Mouse (Mus musculus) brain, embryonic 14.5 days (tissue): ENCODE measurements around the gene Cst13. TPM values are rescaled to one million over a fixed set of nuclear protein-coding genes. Genes with fewer than 3 reads are reported as not detected.

Experiments used
- DNase-seq: peaks from one replicate; pipeline ENCODE4 v3.0.0-alpha.2; 2011; ENCODE audit warnings: low read depth
- CTCF ChIP-seq: fragments of 200-500 bp; IDR thresholded peaks from 2 replicates; pipeline ENCODE4 v1.5.1; 2012; ENCODE audit warnings: inconsistent platforms, mild to moderate bottlenecking, moderate library complexity, borderline replicate concordance; ENCODE audit not compliant: insufficient read depth, insufficient read length; ENCODE audit errors: extremely low read depth
- POLR2A ChIP-seq: fragments of 200-500 bp; IDR thresholded peaks from 2 replicates; pipeline ENCODE4 v1.6.1; 2012; ENCODE audit warnings: mild to moderate bottlenecking, inconsistent platforms, borderline replicate concordance; ENCODE audit not compliant: poor library complexity, insufficient read depth, insufficient read length, severe bottlenecking; ENCODE audit errors: extremely low read depth
- polyA plus RNA-seq: library from polyadenylated mRNA; depleted of rRNA; stranded (reverse); fragments of >200 nt; gene quantifications from 2 replicates; pipeline ENCODE4 v1.2.3, GENCODE M21; 2012

Gene Cst13
- polyA plus RNA-seq, 1 experiment = not detected

GRCm38 (mm10) chr2:148851116-148851906 lies 31.4 kb downstream of the Cst13 start:
- DNase-seq = peak; percentile 81
- TF ChIP-seq POLR2A (no peak), CTCF (peak; percentile 69)

DNA sequence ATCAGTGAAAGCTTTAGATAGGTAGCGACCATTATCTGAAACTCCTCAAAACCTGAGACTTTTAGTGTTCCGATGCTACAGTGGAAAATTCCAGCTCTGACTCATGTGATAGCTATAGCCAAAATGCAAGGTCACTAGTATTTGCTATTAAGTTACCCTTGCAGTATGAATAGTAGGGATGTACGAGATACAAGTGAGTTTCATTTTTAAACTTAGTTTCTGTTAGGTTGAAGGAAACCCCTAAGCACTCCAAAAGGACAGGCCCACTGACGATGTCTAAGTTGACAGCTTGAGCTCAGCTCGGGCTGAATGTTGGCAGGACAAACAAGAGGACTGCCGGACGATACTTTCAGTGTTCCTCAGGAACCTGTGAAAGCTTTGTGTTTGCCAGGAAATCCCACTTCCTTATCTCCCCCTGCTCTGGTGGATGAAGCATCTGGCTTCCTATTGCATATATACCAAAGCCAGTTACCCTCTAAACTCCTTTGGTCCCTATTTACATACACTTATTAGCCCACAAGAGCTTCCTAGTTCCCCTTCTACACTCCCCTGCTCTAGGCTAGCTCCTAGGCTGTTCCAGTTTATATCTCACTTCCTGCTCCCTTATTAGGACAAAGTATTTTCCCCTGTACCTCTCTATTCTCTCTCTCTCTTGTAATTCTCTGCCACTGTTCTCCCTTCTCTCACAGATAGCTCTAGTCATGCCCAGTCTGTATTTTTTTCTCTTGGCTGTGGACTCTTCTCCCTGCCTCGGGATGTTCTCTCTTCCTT lies 36.9 kb downstream of the Cst13 start:
- no peak for DNase-seq
- TF ChIP-seq POLR2A (no peak), CTCF (no peak)

GRCm38 (mm10) chr2:148857506-148857905 lies 37.6 kb downstream of the Cst13 start:
- peak; percentile 9 for DNase-seq

GRCm38 (mm10) chr2:148860993-148861392 lies 41.1 kb downstream of the Cst13 start:
- TF ChIP-seq POLR2A (no peak), CTCF (no peak)
- no peak for DNase-seq

More at GRCm38 (mm10) chr2:148857506-148857905, 37.6 kb downstream of the Cst13 start:
- TF ChIP-seq POLR2A = no peak

- TF ChIP-seq POLR2A = no peak
- TF ChIP-seq CTCF = no peak
- DNase-seq = no peak
These were observed 41.8 kb downstream of the Cst13 start for GRCm38 (mm10) chr2:148861693-148862092.

DNA sequence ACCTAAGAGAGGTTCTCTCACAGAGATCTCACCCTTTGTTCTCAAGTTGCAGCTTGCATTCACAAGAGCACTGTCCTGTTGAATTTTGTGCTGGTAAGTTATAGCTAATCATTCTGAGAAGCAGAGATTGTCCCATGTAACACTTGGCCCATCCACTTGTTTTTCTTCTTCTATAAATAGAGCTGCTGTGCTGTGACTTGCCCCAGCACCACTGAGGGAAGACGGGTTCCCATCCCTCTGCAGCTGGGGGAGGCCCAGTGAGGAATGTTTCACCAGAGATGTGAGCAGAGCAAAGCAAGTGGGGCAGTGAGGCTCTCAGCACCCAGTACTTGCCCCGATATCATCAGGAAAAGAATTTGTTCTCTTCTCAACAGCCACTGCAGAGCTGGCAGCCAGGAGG lies 45.1 kb downstream of the Cst13 start, which contains the start of gene 9230104L09Rik:
Gene 9230104L09Rik, minus strand, starts transcription at position 73 of the 400 bp plus-strand sequence.
- TF ChIP-seq POLR2A (no peak), CTCF (no peak)
- no peak for DNase-seq

DNA sequence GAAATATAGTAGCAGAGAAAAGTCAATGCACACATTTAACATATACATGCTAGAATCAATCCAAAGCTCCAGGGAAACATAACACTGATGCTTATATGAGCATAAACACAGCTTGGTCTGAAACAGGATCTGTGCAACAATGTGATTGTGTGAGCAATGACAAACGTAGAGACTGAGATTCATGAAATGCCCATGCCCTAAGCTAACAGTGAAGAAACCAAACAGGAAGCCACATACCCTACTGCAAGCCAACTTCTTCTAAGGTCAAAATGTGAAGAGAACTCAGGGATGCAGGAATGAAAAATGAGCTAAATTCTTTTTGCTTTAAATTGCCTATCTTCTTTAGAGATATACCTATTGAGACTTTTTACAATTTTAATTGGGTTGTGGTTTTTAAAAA lies 49.1 kb downstream of the Cst13 start:
- TF ChIP-seq POLR2A (no peak), CTCF (no peak)
- no peak for DNase-seq

- no peak for TF ChIP-seq CTCF
- no peak for TF ChIP-seq POLR2A
- DNase-seq = no peak
These were observed 50.6 kb downstream of the Cst13 start for GRCm38 (mm10) chr2:148870526-148870925.

- no peak for TF ChIP-seq POLR2A
- TF ChIP-seq CTCF = no peak
- no peak for DNase-seq
These were observed 53.0 kb downstream of the Cst13 start for GRCm38 (mm10) chr2:148872860-148873259.

DNA sequence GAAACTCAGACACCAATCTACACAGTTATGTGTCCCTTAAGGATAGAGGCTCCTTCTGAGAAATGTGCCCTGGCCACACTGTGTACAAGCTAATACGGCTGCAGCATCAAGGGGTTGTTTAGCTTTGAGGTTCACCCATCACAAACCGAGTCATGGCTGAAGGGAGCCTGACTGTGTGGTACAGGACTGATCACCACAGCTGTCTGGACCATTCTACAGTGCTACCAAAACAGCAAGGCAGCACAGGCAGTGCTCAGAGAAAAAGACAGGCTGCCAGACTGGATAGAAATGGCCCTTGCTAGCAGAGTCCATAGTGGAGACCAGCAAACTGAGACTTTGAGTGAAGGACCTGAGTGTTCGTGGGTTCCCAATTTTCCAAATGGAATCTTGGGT lies 54.3 kb downstream of the Cst13 start:
- no peak for DNase-seq

DNA sequence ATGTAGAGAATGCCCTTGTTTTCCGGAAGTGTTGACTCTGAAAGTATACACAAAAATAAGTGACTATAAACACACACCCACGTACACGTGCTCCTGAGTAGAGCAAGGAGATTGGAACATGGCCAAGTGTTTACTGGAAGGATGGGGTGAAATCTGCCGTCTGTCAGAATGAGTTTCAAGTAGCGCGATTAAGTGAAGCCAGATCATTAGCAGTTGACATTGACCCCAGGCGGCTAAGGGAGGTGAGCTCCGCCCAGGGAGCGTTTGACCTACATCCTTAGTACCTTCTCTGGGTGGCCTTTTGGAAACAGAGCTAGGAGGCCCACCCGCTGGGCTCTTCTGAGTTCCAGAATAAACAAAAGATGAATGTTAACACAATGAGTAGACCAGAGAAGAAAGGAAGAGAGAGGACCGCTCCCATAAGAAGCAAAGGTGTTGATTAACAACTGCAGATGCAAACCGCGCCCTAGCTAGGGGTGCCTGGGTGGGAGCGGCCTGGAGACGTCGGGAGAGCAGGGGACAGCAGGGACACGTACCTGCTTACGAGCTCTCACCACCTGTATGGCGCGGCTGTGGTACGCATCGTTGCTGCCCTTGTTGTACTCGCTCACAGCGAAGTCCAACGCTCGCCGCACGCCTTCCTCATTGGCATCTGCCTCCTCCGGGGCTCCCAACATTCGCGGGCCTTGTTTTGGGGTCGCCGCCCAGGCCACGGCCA lies 54.9 kb downstream of the Cst13 start:
- peak; percentile 68 for DNase-seq
- TF ChIP-seq CTCF (no peak), POLR2A (no peak)

More for the DNA sequence above, 54.3 kb downstream of the Cst13 start:
- TF ChIP-seq CTCF = no peak
